Mouse (Mus musculus) lung, embryonic 16.5 days (tissue): Measurements from ENCODE around the gene Prr13. TPM values are rescaled to one million over a fixed set of nuclear protein-coding genes. Genes with fewer than 3 reads are reported as not detected.

Source experiments
- ATAC-seq: fragments of 200-750 bp; cut with Nextera tagmentation; 2 replicates; pipeline ENCODE4 v1.8.0; 2017; ENCODE audit warnings: low read depth, mild to moderate bottlenecking, moderate library complexity
- H3K27ac ChIP-seq: fragments of 300-500 bp; sonication (generic); 2 replicates; pipeline ENCODE4 v1.5.1; 2014; ENCODE audit warnings: mild to moderate bottlenecking, control low read depth, low read length
- H3K27me3 ChIP-seq: fragments of 300-500 bp; sonication (generic); 2 replicates; pipeline ENCODE4 v1.6.1; 2014; ENCODE audit warnings: low read depth, low read length, mixed read lengths; ENCODE audit not compliant: control insufficient read depth, insufficient read depth
- H3K36me3 ChIP-seq: fragments of 300-500 bp; sonication (generic); 2 replicates; pipeline ENCODE4 v1.6.1; 2014; ENCODE audit warnings: low read length; ENCODE audit not compliant: control insufficient read depth, insufficient read depth
- H3K4me1 ChIP-seq: fragments of 300-500 bp; sonication (generic); replicated peaks from 2 replicates; pipeline ENCODE4 v1.6.1; 2014; ENCODE audit warnings: low read length, mixed read lengths; ENCODE audit not compliant: control insufficient read depth, insufficient read depth
- H3K4me2 ChIP-seq: fragments of 300-500 bp; sonication (generic); 2 replicates; pipeline ENCODE4 v1.6.1; 2014; ENCODE audit warnings: low read depth, low read length, control low read depth
- H3K4me3 ChIP-seq: fragments of 300-500 bp; sonication (generic); 2 replicates; pipeline ENCODE4 v1.5.1; 2014; ENCODE audit warnings: mild to moderate bottlenecking, low read length, control low read depth
- H3K9ac ChIP-seq: fragments of 300-500 bp; sonication (generic); 2 replicates; pipeline ENCODE4 v1.6.1; 2014; ENCODE audit warnings: low read length, control low read depth
- H3K9me3 ChIP-seq: fragments of 300-500 bp; sonication (generic); 2 replicates; pipeline ENCODE4 v1.6.1; 2016; ENCODE audit warnings: low read length; ENCODE audit not compliant: control insufficient read depth
- WGBS: fragments of 180-500 bp; shearing (Covaris S2); extraction: QIAGEN DNeasy Blood & Tissue Kit; methylation state at CpG from one replicate; pipeline ENCODE4 v1.1.7; 2014; 5-methylcytosine and 5-hydroxymethylcytosine counted together
- polyA plus RNA-seq: library from polyadenylated mRNA; unstranded; fragments of >200 nt; fragmentation: Nextera tagmentation; extraction: Ambion mirVana; gene quantifications from 2 replicates; pipeline ENCODE4 v1.2.1, GENCODE M21; 2015

Prr13 gene
- polyA plus RNA-seq, 1 experiment from 2014 or later, result 91.7 TPM

GRCm38 (mm10) chr15:102498322-102498721 is 39.5 kb downstream of the Prr13 start:
- Histone ChIP-seq H3K9ac (no peak overlapping the region), H3K4me2 (no peak overlapping the region), H3K27me3 (no peaks in the 10 kb centered on the region), H3K36me3 (peaks cover 80% of the 10 kb centered on the region), H3K4me1 (no peaks in the 10 kb centered on the region), H3K27ac (no peak overlapping the region), H3K4me3 (no peak overlapping the region), H3K9me3 (no peaks in the 10 kb centered on the region)
- no peak for ATAC-seq
- WGBS, result 76% methylated on average over 3 of the region's 3 CpGs

GRCm38 (mm10) chr15:102499370-102499769 is 40.5 kb downstream of the Prr13 start:
- WGBS, result 58% methylated on average over 3 of the region's 3 CpGs

GRCm38 (mm10) chr15:102499851-102500250 is 41.0 kb downstream of the Prr13 start:
- H3K4me3 ChIP-seq, result no peak overlapping the region
- H3K36me3 ChIP-seq, result peaks cover 72% of the 10 kb centered on the region
- H3K9ac ChIP-seq, result no peak overlapping the region
- no peaks in the 10 kb centered on the region for H3K9me3 ChIP-seq
- WGBS, result 84% methylated on average over 6 of the region's 6 CpGs
- H3K4me2 ChIP-seq, result no peak overlapping the region
- H3K27ac ChIP-seq, result no peak overlapping the region
- no peaks in the 10 kb centered on the region for H3K4me1 ChIP-seq
- ATAC-seq, result no peak
- no peaks in the 10 kb centered on the region for H3K27me3 ChIP-seq

More at GRCm38 (mm10) chr15:102499370-102499769, 40.5 kb downstream of the Prr13 start:
- H3K4me2 ChIP-seq, result no peak overlapping the region
- H3K4me1 ChIP-seq, result no peaks in the 10 kb centered on the region
- H3K9me3 ChIP-seq, result no peaks in the 10 kb centered on the region
- peaks cover 76% of the 10 kb centered on the region for H3K36me3 ChIP-seq
- H3K9ac ChIP-seq, result no peak overlapping the region
- H3K27ac ChIP-seq, result no peak overlapping the region
- no peaks in the 10 kb centered on the region for H3K27me3 ChIP-seq
- H3K4me3 ChIP-seq, result no peak overlapping the region
- ATAC-seq, result no peak

GRCm38 (mm10) chr15:102500479-102500878 is 41.7 kb downstream of the Prr13 start:
- no peaks in the 10 kb centered on the region for H3K4me1 ChIP-seq
- no peak overlapping the region for H3K9ac ChIP-seq
- no peaks in the 10 kb centered on the region for H3K27me3 ChIP-seq
- 85% methylated on average over 5 of the region's 5 CpGs for WGBS
- H3K36me3 ChIP-seq, result peaks cover 66% of the 10 kb centered on the region
- H3K27ac ChIP-seq, result no peak overlapping the region
- no peak overlapping the region for H3K4me2 ChIP-seq
- ATAC-seq, result no peak
- H3K4me3 ChIP-seq, result no peak overlapping the region
- no peaks in the 10 kb centered on the region for H3K9me3 ChIP-seq

GRCm38 (mm10) chr15:102501084-102501814 is 42.4 kb downstream of the Prr13 start:
- Histone ChIP-seq H3K27ac (no peak overlapping the region), H3K27me3 (no peaks in the 10 kb centered on the region), H3K4me1 (peaks cover 3% of the 10 kb centered on the region; the same call in 1 of the 2 replicates), H3K9ac (no peak overlapping the region), H3K4me2 (no peak overlapping the region), H3K4me3 (no peak overlapping the region), H3K9me3 (no peaks in the 10 kb centered on the region), H3K36me3 (peaks cover 63% of the 10 kb centered on the region)
- ATAC-seq, result 0 out of 2 replicates have a peak, but pooled peaks have one; percentile 13
- whole genome bisulfite sequencing, result 82% methylated on average over 19 of the region's 19 CpGs

GRCm38 (mm10) chr15:102502254-102502840 is 43.5 kb downstream of the Prr13 start:
- Histone ChIP-seq H3K36me3 (peaks cover 55% of the 10 kb centered on the region), H3K4me2 (no peak overlapping the region), H3K4me1 (peaks cover 3% of the 10 kb centered on the region; the same call in 1 of the 2 replicates), H3K9me3 (no peaks in the 10 kb centered on the region), H3K27me3 (no peaks in the 10 kb centered on the region), H3K4me3 (no peak overlapping the region), H3K9ac (no peak overlapping the region), H3K27ac (no peak overlapping the region)
- no peak for ATAC-seq
- WGBS, result 72% methylated on average over 9 of the region's 9 CpGs

- no peaks in the 10 kb centered on the region for H3K27me3 ChIP-seq
- H3K27ac ChIP-seq, result no peak within 1 kb of the TSS
- peaks cover 46% of the 10 kb centered on the region for H3K36me3 ChIP-seq
- no peak for ATAC-seq
- H3K4me2 ChIP-seq, result no peak within 1 kb of the TSS
- WGBS, result 88% methylated on average over 1 of the region's 1 CpGs
- H3K4me3 ChIP-seq, result no peak within 1 kb of the TSS
- H3K9me3 ChIP-seq, result no peaks in the 10 kb centered on the region
- H3K4me1 ChIP-seq, result peaks cover 3% of the 10 kb centered on the region; the same call in 1 of the 2 replicates
- H3K9ac ChIP-seq, result no peak within 1 kb of the TSS
These were observed 44.6 kb downstream of the Prr13 start, which contains the start of gene Gm10337 for GRCm38 (mm10) chr15:102503447-102503846. Gm10337 (plus strand) TSS chr15:102503722.

GRCm38 (mm10) chr15:102503924-102504782 is 45.3 kb downstream of the Prr13 start:
- no peak overlapping the region for H3K4me2 ChIP-seq
- H3K36me3 ChIP-seq, result peaks cover 43% of the 10 kb centered on the region
- H3K27me3 ChIP-seq, result no peaks in the 10 kb centered on the region
- H3K27ac ChIP-seq, result no peak overlapping the region
- no peak overlapping the region for H3K4me3 ChIP-seq
- no peak overlapping the region for H3K9ac ChIP-seq
- no peak for ATAC-seq
- H3K4me1 ChIP-seq, result peaks cover 3% of the 10 kb centered on the region; the same call in 1 of the 2 replicates
- H3K9me3 ChIP-seq, result no peaks in the 10 kb centered on the region
- 83% methylated on average over 9 of the region's 9 CpGs for WGBS
